Mouse (Mus musculus): ENCODE measurements around the gene Rap2a.

- TF ChIP-seq POLR2A (IDR thresholded peaks at IDR 0.05; ENCODE audit: borderline replicate concordance, low read depth, low read length) = no peak
- TF ChIP-seq CTCF (IDR thresholded peaks at IDR 0.05; ENCODE audit: low read depth, low read length) = no peak
Observed at GRCm38 (mm10) chr14:120428497-120428896, 49.7 kb upstream of the Rap2a start.
